Mouse (Mus musculus): ENCODE results near the gene Adgb.
A peak's percentile ranks its signal among the peaks of the same experiment; 100 is the strongest.

The Adgb gene

DNA sequence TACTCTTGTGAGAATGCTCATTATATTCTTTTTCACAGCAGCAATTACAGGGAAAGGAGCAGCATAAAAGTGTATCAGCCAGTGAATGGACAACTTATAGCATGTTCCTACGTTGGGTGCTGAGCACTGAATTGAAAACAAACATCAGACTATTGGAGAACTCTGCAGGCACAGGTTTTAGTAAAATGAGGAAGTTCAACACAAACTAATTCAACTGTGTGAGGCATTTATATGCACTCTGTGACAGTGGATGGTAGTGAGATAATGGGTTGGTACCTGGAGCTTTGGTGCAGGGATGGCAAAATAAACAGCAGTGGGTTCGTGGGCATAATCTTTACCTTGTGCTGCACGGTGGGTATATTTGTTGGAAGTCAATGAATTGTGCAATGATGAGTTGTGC lies 121.6 kb downstream of the Adgb start:
- DNase-seq (ENCODE audit: low spot score) = no peak

- no peak for DNase-seq (ENCODE audit: low spot score)
Measured at GRCm38 (mm10) chr10:10343930-10344329, 128.2 kb downstream of the Adgb start.

- DNase-seq (ENCODE audit: low spot score) = no peak
Measured at GRCm38 (mm10) chr10:10325560-10325959, 146.6 kb downstream of the Adgb start.

GRCm38 (mm10) chr10:10322961-10323360 lies 149.2 kb downstream of the Adgb start:
- DNase-seq (ENCODE audit: low spot score) = no peak

- peak; percentile 86 for DNase-seq (ENCODE audit: low spot score)
Measured at GRCm38 (mm10) chr10:10321119-10321781, 150.9 kb downstream of the Adgb start.

DNA sequence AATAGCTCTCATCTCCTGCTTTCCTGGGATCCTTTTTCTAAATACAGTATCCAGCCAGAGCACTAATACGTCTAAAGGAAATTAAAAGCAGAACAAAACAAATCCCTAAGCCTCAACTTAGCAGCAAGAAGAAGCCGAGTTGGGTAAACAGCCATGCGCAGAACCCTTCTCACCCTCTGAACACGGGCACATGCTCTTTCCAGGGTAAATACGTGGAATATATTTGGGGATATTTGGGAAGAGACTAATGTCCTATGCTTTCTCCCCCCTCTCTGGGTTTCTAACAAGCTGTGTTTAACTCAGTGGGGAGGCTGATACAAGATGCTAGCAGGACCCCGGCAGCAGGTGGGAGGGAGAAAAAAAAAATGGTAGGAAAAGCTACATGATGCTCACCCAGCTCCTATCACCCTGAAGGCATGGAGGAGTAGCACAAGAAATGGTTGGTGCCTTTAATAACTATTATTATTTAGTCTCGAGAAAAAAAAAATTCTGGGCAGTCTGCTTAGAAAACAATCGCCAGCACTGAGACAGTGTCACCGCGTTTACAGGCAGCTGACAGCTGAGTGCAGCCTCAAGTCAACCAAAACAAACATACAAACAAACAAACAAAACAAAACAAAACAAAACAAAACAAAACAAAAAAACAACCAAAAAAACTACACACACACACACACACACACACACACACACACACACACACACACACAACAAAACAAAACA lies 151.6 kb downstream of the Adgb start:
- DNase-seq (ENCODE audit: low spot score) = no peak

DNA sequence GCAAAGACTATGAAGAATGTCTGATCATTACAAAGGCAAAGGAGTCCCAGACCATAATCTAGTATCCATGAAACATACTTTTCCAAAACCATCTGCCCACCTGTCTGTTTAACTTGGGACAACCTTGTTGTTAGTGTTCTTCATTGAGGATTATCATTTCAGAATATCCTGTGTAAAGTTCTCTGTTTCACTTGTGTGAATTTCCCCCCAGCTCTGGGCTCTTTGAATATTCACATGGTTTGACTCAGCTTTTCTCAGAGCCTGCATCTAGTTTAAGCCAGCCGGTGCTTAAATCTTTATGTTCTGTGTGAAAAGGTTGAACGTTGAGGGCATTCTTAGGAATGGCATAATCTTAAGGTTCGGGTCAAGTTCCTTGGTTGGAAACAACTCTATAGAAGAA lies 154.0 kb downstream of the Adgb start:
- no peak for DNase-seq (ENCODE audit: low spot score)

DNA sequence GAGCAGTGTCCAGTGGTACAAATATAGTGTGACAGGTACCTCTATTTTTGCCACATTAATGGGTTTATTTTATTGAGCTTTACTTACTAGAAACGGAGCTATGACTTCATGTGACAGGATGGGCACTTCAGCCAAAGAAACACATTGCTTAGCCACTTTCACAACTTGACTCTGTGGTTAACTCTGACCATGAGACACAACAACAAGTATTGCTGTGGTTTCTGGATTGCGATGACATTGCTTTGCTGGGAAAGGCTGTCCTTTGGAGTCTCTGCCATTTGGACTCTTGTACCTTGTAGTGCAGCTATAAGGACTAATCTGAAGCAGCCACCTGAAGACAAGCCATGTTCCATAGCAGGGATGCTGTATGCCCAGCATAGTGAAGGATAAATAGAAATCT lies 156.5 kb downstream of the Adgb start:
- DNase-seq (ENCODE audit: low spot score) = no peak

DNA sequence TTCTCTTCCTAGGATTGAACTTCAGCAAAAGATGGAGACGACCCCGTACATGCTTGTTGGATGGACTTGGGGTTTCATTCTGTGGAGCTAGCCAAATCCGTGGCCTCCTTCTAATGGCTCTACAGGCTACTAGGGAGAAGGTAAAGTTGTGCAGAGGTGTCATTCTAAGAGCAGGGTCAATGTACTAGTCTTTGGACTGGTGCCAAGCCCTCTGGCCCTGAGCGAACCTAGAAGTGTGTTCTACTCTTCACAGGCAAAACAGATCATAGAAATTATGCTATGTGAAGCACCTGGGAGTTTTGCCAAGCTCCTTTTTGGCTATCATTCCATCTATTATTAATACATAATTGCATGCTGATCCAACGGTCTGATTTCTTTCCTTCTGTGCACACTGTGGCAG lies 157.6 kb downstream of the Adgb start:
- no peak for DNase-seq (ENCODE audit: low spot score)

DNA sequence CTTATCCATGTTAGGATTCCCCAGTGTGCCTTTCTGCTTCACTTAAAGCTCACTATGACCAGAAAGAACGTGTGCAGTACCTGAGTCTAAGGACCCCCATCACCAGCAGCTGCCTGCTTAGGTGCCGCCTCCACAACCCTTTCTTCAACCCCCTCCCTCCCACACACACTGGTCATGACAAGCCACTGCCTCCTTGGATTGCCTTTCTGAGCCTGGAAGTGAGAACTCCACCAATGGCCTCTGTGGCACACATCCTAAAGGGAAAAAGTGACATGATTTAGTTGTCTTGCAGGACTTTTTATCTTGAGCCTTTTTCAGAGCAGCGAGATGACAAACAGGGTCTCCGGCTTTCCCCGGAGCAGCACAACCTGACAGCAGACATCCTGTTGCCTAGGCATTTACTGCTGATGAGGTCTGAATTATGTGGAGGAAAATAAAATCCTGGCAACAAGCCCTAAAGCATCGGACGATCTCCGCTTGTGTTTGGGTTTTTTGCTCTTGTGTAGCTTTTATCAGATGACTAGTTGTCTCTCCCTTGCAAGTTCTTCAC lies 162.2 kb downstream of the Adgb start:
- no peak for DNase-seq (ENCODE audit: low spot score)

DNA sequence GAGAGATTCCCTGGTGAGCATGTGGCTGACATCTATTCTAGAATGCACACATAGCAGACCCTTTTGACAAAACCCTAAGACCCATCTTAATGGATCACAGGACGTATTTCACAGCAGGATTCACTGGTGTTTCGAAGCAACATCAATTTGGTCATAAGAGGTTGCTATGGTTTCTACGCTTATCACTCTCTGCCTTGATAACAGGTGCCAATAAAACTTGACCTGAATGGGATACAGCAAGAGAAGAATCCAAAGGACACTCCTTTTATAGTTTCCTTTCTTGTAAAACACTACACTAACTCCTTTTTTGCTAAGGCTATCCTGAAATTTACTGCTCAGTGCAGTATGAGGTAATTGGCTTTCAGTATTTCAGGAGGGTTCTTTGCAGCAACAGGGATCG lies 163.1 kb downstream of the Adgb start:
- DNase-seq (ENCODE audit: low spot score) = no peak

- no peak for DNase-seq (ENCODE audit: low spot score)
Measured at GRCm38 (mm10) chr10:10307384-10307783, 164.7 kb downstream of the Adgb start.

- DNase-seq (ENCODE audit: low spot score) = no peak
Measured at GRCm38 (mm10) chr10:10304370-10304769, 167.8 kb downstream of the Adgb start.

DNA sequence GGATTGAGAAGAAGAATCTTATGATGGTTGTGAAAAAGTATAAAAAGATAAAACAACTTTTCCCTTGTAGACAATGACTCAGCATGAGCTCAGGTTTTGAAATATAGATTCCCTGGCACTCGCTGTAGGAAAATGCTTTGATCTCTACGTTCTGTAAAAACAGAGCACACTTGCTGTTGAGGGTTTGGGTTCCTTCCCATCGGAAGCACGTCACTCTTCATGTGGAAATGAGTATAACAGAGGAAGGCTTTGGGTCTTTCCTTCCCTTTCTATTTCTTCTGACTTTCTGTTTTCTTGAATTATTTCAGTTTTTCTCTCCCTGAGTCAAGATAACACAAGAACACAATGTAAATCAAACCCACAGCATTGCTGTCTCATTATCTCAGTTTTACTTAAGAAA lies 170.4 kb downstream of the Adgb start:
- peak; percentile 18 for DNase-seq (ENCODE audit: low spot score)

GRCm38 (mm10) chr10:10300915-10301439 lies 171.1 kb downstream of the Adgb start:
- peak; percentile 82 for DNase-seq (ENCODE audit: low spot score)

- no peak for DNase-seq (ENCODE audit: low spot score)
Measured at GRCm38 (mm10) chr10:10299987-10300386, 172.1 kb downstream of the Adgb start.

GRCm38 (mm10) chr10:10287221-10287867 lies 184.8 kb downstream of the Adgb start:
- DNase-seq (ENCODE audit: low spot score) = no peak

Measured in embryo, embryonic 10.5 days (tissue).